Mouse (Mus musculus): ENCODE results near the gene Eif3c. TPM values are rescaled to one million over a fixed set of nuclear protein-coding genes. Genes with fewer than 3 reads are reported as not detected.

Gene Eif3c
- total RNA-seq, 2 experiments from 2014 or later = 142 to 148 TPM

Small RNAs within 50 kb of the gene (microRNA-seq; reads per million reads assigned to microRNA genes)
- 0 to 0.27 reads per million in 2 experiments for gene Mir7059

Other genes with a start within 250 kb of the Eif3c start
- 1 to 10 TPM in 1 of 2 experiments, under 1 TPM in 1; 0.52 to 5.7 TPM for gene Lat, start 196.8 kb downstream of the Eif3c start, total RNA-seq (2021)
- 10 to 100 TPM; 24.8 to 25.8 TPM for gene Spns1, start 189.0 kb downstream of the Eif3c start, total RNA-seq (2021)
- gene Nfatc2ip, start 169.7 kb downstream of the Eif3c start, total RNA-seq (2021) = 1 to 10 TPM; 3.8 to 3.9 TPM
- 1 to 10 TPM in 1 of 2 experiments, under 1 TPM in 1; 0.32 to 4.2 TPM for gene Cd19, start 151.5 kb downstream of the Eif3c start, total RNA-seq (2021)
- gene Rabep2, start 137.7 kb downstream of the Eif3c start, total RNA-seq (2021) = 1 to 10 TPM; 5.5 to 7.5 TPM
- gene Atp2a1, start 103.3 kb downstream of the Eif3c start, total RNA-seq (2021) = under 1 TPM; 0.87 TPM
- gene Sh2b1, start 91.0 kb downstream of the Eif3c start, total RNA-seq (2021) = 10 to 100 TPM; 40.9 to 45.1 TPM
- gene Tufm, start 79.0 kb downstream of the Eif3c start, total RNA-seq (2021) = 100 to 1,000 TPM; 286 to 355 TPM
- gene Atxn2l, start 63.0 kb downstream of the Eif3c start, total RNA-seq (2021) = 10 to 100 TPM; 33.0 to 37.1 TPM
- gene Apobr, start 18.5 kb upstream of the Eif3c start, total RNA-seq (2021) = under 1 TPM; 0.23 to 0.79 TPM
- gene Cln3, start 19.4 kb upstream of the Eif3c start, total RNA-seq (2021) = 10 to 100 TPM in 1 of 2 experiments, 1 to 10 TPM in 1; 9.0 to 17.9 TPM
- gene Il27, start 28.5 kb upstream of the Eif3c start, total RNA-seq (2021) = not detected
- 1 to 10 TPM; 6.1 to 8.0 TPM for gene Nupr1, start 64.5 kb upstream of the Eif3c start, total RNA-seq (2021)
- 10 to 100 TPM; 24.8 to 26.5 TPM for gene Sgf29, start 82.9 kb upstream of the Eif3c start, total RNA-seq (2021)
- 10 to 100 TPM; 31.1 to 44.0 TPM for gene Sult1a1, start 110.0 kb upstream of the Eif3c start, total RNA-seq (2021)
- gene Bola2, start 129.0 kb upstream of the Eif3c start, total RNA-seq (2021) = 10 to 100 TPM; 60.1 to 60.4 TPM
- gene Slx1b, start 129.4 kb upstream of the Eif3c start, total RNA-seq (2021) = 1 to 10 TPM; 3.7 to 4.1 TPM
- 10 to 100 TPM in 1 of 2 experiments, 1 to 10 TPM in 1; 9.3 to 28.6 TPM for gene Coro1a, start 141.4 kb upstream of the Eif3c start, total RNA-seq (2021)
- 10 to 100 TPM; 37.2 to 46.7 TPM for gene Mapk3, start 193.2 kb upstream of the Eif3c start, total RNA-seq (2021)
- gene Gdpd3, start 199.9 kb upstream of the Eif3c start, total RNA-seq (2021) = 1 to 10 TPM in 1 of 2 experiments, under 1 TPM in 1; 0.27 to 1.6 TPM
- 10 to 100 TPM; 43.4 to 73.3 TPM for gene Ypel3, start 210.5 kb upstream of the Eif3c start, total RNA-seq (2021)
- under 1 TPM; 0.27 to 0.64 TPM for gene Tbx6, start 215.1 kb upstream of the Eif3c start, total RNA-seq (2021)
- gene Ppp4c, start 226.1 kb upstream of the Eif3c start, total RNA-seq (2021) = 10 to 100 TPM; 35.6 to 39.0 TPM
- 1 to 10 TPM; 8.4 to 8.6 TPM for gene Fam57b, start 231.3 kb upstream of the Eif3c start, total RNA-seq (2021)